Mouse (Mus musculus) cortical plate, adult 2 months (tissue): ENCODE results near the gene Fstl4. TPM values are rescaled to one million over a fixed set of nuclear protein-coding genes. Genes with fewer than 3 reads are reported as not detected.

ENCODE experiments used
- H3K27ac ChIP-seq: fragments of 200-500 bp; 2 replicates; pipeline ENCODE4 v1.5.1; 2012; ENCODE audit warnings: low read length, control low read depth, inconsistent platforms; ENCODE audit not compliant: insufficient read depth
- H3K4me1 ChIP-seq: fragments of 200-500 bp; 2 replicates; pipeline ENCODE4 v1.6.1; 2011; ENCODE audit warnings: low read length; ENCODE audit not compliant: control insufficient read depth, insufficient read depth
- H3K4me3 ChIP-seq: fragments of 200-500 bp; 2 replicates; pipeline ENCODE4 v1.5.1; 2011; ENCODE audit warnings: mild to moderate bottlenecking, low read length, control low read depth; ENCODE audit not compliant: insufficient read depth
- CTCF ChIP-seq: fragments of 200-500 bp; IDR thresholded peaks from 2 replicates; pipeline ENCODE4 v1.5.1; 2011; ENCODE audit warnings: mild to moderate bottlenecking, control low read depth, low read length; ENCODE audit not compliant: insufficient read depth; ENCODE audit errors: extremely low read depth
- POLR2A ChIP-seq: fragments of 200-500 bp; IDR thresholded peaks from 2 replicates; pipeline ENCODE4 v1.6.1; 2011; ENCODE audit warnings: mild to moderate bottlenecking, low read length, control low read depth; ENCODE audit not compliant: insufficient read depth; ENCODE audit errors: extremely low read depth
- polyA plus RNA-seq: library from polyadenylated mRNA; depleted of rRNA; stranded (reverse); fragments of >200 nt; gene quantifications from 2 replicates; pipeline ENCODE4 v1.2.3, GENCODE M21; 2012

Gene Fstl4
- polyA plus RNA-seq, 1 experiment: 10.1 TPM

DNA sequence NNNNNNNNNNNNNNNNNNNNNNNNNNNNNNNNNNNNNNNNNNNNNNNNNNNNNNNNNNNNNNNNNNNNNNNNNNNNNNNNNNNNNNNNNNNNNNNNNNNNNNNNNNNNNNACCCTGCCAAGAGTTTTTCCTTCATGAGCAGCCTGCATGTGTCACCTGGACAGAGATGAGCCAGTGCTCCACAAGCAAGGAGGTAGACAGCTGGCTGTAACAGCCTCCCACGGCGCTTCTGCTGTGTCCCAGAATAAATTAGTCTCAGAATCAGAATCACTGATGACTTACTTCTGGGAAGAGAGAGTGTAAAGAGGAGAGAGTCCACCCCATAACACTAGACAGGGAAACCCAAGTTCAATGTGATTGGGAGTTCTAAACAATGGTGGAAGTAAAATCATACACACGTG is 464.6 kb downstream of the Fstl4 start:
- TF ChIP-seq CTCF: no peak
- no peak for TF ChIP-seq POLR2A
- Histone ChIP-seq H3K27ac (no peak overlapping the region), H3K4me3 (no peak overlapping the region), H3K4me1 (peaks cover 6% of the 10 kb centered on the region)

DNA sequence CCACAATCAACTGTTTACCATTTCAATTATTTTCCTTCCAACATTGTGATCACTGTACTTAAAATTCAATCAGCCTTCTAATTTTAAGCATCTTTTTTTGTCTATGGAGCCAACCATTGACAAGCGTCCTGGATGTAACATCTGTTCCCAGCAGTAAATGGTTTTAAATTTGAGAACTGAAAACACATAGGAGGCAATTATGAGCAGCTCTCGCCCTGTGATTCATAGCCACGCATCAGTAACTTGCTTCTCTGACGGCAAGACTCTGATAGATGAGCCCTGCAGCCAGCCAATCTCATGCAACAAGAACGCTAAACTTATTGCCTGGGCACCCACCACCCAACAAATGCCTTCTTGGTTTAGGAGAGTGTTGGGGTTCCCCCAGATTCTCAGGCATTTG is 467.4 kb downstream of the Fstl4 start:
- TF ChIP-seq POLR2A: no peak
- no peak for TF ChIP-seq CTCF
- H3K4me1 ChIP-seq: peaks cover 6% of the 10 kb centered on the region

DNA sequence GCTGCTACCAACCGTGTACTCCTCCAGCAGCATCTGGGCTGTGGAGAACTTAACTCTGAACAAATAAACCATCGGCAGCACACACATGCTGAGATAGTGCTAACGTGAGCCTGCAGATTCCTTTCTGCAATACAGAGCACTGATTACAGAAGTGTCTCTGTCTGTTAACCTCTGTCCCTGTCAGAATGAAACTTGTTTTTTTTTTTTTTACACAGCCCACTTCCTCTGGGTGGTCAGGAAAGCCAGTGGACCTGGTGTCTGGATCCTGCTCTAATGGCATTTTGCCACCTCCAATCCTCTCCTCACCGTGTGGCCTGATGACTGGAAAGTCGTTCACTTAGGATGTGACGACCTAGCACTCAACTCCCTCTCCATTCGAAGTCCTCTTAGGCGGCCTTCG is 469.2 kb downstream of the Fstl4 start:
- Histone ChIP-seq H3K4me3 (no peak overlapping the region), H3K4me1 (peaks cover 6% of the 10 kb centered on the region), H3K27ac (no peak overlapping the region)
- TF ChIP-seq CTCF (no peak), POLR2A (no peak)

More for the DNA sequence above, 467.4 kb downstream of the Fstl4 start:
- H3K4me3 ChIP-seq: no peak overlapping the region
- H3K27ac ChIP-seq: no peak overlapping the region
